Mouse (Mus musculus) liver, adult 2 months (tissue): ENCODE data around the gene Cdk14. TPM values are rescaled to one million over a fixed set of nuclear protein-coding genes. Genes with fewer than 3 reads are reported as not detected.

Experiments
- DNase-seq: peaks from one replicate; pipeline ENCODE4 v3.0.0-alpha.2; 2011; ENCODE audit warnings: low read depth, low spot score; ENCODE audit errors: extremely low read depth
- H3K27ac ChIP-seq: fragments of 200-500 bp; replicated peaks from 2 replicates; pipeline ENCODE4 v1.5.1; 2012; ENCODE audit warnings: low read depth, mild to moderate bottlenecking, control low read depth, inconsistent platforms, low read length; ENCODE audit not compliant: insufficient read depth
- H3K27me3 ChIP-seq: fragments of 200-500 bp; 2 replicates; pipeline ENCODE4 v1.6.1; 2012; ENCODE audit warnings: mild to moderate bottlenecking, moderate library complexity, low read length, inconsistent platforms; ENCODE audit not compliant: control insufficient read depth, insufficient read depth
- H3K36me3 ChIP-seq: fragments of 200-500 bp; 2 replicates; pipeline ENCODE4 v1.6.1; 2012; ENCODE audit warnings: low read length, inconsistent platforms; ENCODE audit not compliant: control insufficient read depth, insufficient read depth
- H3K4me1 ChIP-seq: fragments of 200-500 bp; 2 replicates; pipeline ENCODE4 v1.6.1; 2011; ENCODE audit warnings: low read length; ENCODE audit not compliant: control insufficient read depth, insufficient read depth
- H3K4me3 ChIP-seq: fragments of 200-500 bp; 2 replicates; pipeline ENCODE4 v1.5.1; 2011; ENCODE audit warnings: low read depth, mild to moderate bottlenecking, control low read depth, low read length, moderate library complexity; ENCODE audit not compliant: insufficient read depth
- H3K79me2 ChIP-seq: fragments of 200-500 bp; 2 replicates; pipeline ENCODE4 v1.6.1; 2012; ENCODE audit warnings: inconsistent platforms, mild to moderate bottlenecking, low read length, moderate library complexity; ENCODE audit not compliant: control insufficient read depth, insufficient read depth
- H3K9ac ChIP-seq: fragments of 200-500 bp; 2 replicates; pipeline ENCODE4 v1.6.1; 2012; ENCODE audit warnings: low read depth, mild to moderate bottlenecking, control low read depth, inconsistent platforms, low read length
- CTCF ChIP-seq: fragments of 200-500 bp; IDR thresholded peaks from 2 replicates; pipeline ENCODE4 v1.5.1; 2011; ENCODE audit warnings: low read depth, low read length, control low read depth
- POLR2A ChIP-seq: fragments of 200-500 bp; IDR thresholded peaks from 2 replicates; pipeline ENCODE4 v1.6.1; 2011; ENCODE audit warnings: low read length, control low read depth; ENCODE audit not compliant: insufficient read depth; ENCODE audit errors: extremely low read depth
- WGBS: fragments of 180-500 bp; shearing (Covaris S2); methylation state at CpG from one replicate; pipeline ENCODE4 v1.1.7; 2018; 5-methylcytosine and 5-hydroxymethylcytosine counted together
- polyA plus RNA-seq: library from polyadenylated mRNA; depleted of rRNA; stranded (reverse); fragments of >200 nt; gene quantifications from 2 replicates; pipeline ENCODE4 v1.2.3, GENCODE M21; 2012
- total RNA-seq: library from RNA; depleted of rRNA; stranded (reverse); fragments of >200 nt; gene quantifications from 2 replicates; pipeline ENCODE4 v1.2.3, GENCODE M21; 2014

The Cdk14 gene
- total and polyA plus RNA-seq, 2 experiments, result 0.31 to 2.7 TPM

- no peaks in the 10 kb centered on the region for H3K4me1 ChIP-seq
- no peak overlapping the region for H3K27ac ChIP-seq
- DNase-seq, result no peak
- no peak for TF ChIP-seq CTCF
- H3K4me3 ChIP-seq, result no peak overlapping the region
- no peak overlapping the region for H3K9ac ChIP-seq
- H3K79me2 ChIP-seq, result no peaks in the 10 kb centered on the region
- no peaks in the 10 kb centered on the region for H3K27me3 ChIP-seq
- H3K36me3 ChIP-seq, result no peaks in the 10 kb centered on the region
- WGBS, result 88% methylated on average over 2 of the region's 2 CpGs
Observed at GRCm38 (mm10) chr5:4898241-4898640, 521.9 kb downstream of the Cdk14 start.

DNA sequence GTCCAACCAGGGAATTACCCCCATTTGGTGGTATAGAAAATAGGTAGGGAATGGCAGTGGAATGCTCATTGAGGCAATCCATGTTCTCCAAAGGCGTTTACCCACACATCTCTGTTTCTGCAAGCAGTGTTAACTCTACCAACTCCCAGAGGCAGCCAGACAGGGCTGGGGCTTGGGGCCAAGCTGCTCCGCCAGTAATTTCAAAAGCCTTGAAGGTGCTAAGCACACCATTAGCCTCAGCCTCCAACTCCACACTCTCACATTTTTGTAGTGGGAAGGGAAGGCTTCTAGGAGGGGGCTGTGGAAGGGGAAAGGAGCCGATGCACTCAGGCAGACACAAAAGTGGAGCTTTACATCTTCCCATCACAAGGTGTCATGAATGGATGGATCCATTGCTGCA lies 525.1 kb downstream of the Cdk14 start:
- H3K4me1 ChIP-seq, result no peaks in the 10 kb centered on the region
- no peaks in the 10 kb centered on the region for H3K36me3 ChIP-seq
- 80% methylated on average over 3 of the region's 3 CpGs for WGBS
- no peak overlapping the region for H3K9ac ChIP-seq
- DNase-seq, result no peak
- H3K4me3 ChIP-seq, result no peak overlapping the region
- no peak overlapping the region for H3K27ac ChIP-seq
- no peaks in the 10 kb centered on the region for H3K79me2 ChIP-seq
- no peaks in the 10 kb centered on the region for H3K27me3 ChIP-seq
- TF ChIP-seq CTCF, result no peak
- TF ChIP-seq POLR2A, result no peak

DNA sequence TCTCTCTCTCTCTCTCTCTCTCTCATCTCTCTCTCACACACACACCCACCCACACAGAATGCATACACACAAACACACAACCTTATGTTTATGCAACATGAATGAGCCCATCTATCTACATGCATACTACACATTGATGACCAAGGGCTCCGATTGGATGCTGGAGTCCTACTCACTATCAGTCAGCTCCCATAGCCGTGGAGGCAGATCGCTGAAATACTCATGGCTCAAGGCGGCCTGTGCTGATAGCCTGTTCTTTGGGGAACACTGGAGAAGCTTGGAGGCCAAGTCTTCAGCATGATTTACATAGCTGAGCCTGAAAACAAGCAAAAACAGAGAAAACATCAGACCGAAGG lies 526.3 kb downstream of the Cdk14 start:
- no peaks in the 10 kb centered on the region for H3K4me1 ChIP-seq
- TF ChIP-seq CTCF (no peak), POLR2A (no peak)
- no peak overlapping the region for H3K27ac ChIP-seq
- no peak overlapping the region for H3K4me3 ChIP-seq
- 85% methylated on average over 5 of the region's 5 CpGs for WGBS
- H3K79me2 ChIP-seq, result no peaks in the 10 kb centered on the region
- no peaks in the 10 kb centered on the region for H3K36me3 ChIP-seq
- no peak for DNase-seq
- no peaks in the 10 kb centered on the region; the same call in 1 of the 2 replicates for H3K27me3 ChIP-seq
- H3K9ac ChIP-seq, result no peak overlapping the region

DNA sequence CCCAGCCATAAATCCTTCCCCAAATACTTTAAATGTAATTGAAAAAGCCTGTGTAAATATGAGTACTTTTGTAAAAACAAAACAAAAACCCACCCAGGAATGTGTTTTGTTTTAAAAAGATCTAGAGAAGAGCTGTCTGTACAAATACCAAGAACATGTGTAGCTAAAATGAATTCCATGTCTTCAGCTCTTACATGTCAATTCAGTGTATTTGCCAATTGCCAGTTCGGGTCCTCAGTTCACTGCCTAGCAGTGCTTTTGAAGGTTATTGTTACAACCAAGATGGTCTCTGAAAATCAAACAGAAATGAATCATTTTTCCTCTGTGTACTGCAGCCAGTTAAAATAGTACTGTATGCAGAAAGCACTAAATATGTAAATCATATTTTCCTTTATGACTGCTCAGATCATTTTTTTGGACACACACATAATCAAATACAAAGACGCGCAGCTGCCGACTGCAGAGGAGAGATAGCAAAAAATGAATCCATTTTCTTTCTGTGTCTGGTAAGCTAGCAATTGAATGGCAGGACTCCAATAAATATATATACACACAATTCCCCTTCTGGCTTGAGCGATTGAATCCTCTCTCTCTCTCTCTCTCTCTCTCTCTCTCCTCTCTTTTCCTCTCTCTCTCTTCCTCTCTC lies 526.8 kb downstream of the Cdk14 start:
- no peak for DNase-seq
- no peak overlapping the region for H3K4me3 ChIP-seq
- no peaks in the 10 kb centered on the region for H3K36me3 ChIP-seq
- no peak overlapping the region for H3K9ac ChIP-seq
- WGBS, result 89% methylated on average over 5 of the region's 5 CpGs
- H3K27me3 ChIP-seq, result no peaks in the 10 kb centered on the region; the same call in 1 of the 2 replicates
- no peaks in the 10 kb centered on the region for H3K4me1 ChIP-seq
- TF ChIP-seq POLR2A, result no peak
- no peak for TF ChIP-seq CTCF
- no peaks in the 10 kb centered on the region for H3K79me2 ChIP-seq
- H3K27ac ChIP-seq, result no peak overlapping the region

DNA sequence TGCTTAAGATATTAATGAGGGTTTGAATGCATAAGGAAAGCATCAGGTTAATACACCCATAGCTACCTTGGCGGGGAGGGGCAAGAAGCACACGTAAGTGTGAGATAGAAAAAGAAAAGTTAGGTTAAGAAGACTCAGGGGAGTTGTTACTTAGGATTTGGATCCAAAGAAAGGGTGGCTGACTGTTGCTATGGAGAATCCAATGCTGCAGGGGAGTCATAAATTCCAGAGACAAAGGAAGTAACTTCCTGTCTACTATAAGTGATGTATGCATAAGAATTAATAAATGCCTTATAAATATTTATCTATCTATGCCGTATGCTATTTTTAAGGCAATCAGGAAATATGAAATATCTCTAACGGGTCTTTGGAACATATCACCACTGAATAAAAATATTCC lies 527.4 kb downstream of the Cdk14 start:
- H3K36me3 ChIP-seq, result no peaks in the 10 kb centered on the region
- no peak overlapping the region for H3K9ac ChIP-seq
- no peaks in the 10 kb centered on the region for H3K4me1 ChIP-seq
- no peaks in the 10 kb centered on the region for H3K79me2 ChIP-seq
- TF ChIP-seq CTCF (no peak), POLR2A (no peak)
- H3K27me3 ChIP-seq, result no peaks in the 10 kb centered on the region; the same call in 1 of the 2 replicates
- WGBS, result 83% methylated on average over 4 of the region's 4 CpGs
- no peak overlapping the region for H3K27ac ChIP-seq
- no peak overlapping the region for H3K4me3 ChIP-seq
- no peak for DNase-seq

DNA sequence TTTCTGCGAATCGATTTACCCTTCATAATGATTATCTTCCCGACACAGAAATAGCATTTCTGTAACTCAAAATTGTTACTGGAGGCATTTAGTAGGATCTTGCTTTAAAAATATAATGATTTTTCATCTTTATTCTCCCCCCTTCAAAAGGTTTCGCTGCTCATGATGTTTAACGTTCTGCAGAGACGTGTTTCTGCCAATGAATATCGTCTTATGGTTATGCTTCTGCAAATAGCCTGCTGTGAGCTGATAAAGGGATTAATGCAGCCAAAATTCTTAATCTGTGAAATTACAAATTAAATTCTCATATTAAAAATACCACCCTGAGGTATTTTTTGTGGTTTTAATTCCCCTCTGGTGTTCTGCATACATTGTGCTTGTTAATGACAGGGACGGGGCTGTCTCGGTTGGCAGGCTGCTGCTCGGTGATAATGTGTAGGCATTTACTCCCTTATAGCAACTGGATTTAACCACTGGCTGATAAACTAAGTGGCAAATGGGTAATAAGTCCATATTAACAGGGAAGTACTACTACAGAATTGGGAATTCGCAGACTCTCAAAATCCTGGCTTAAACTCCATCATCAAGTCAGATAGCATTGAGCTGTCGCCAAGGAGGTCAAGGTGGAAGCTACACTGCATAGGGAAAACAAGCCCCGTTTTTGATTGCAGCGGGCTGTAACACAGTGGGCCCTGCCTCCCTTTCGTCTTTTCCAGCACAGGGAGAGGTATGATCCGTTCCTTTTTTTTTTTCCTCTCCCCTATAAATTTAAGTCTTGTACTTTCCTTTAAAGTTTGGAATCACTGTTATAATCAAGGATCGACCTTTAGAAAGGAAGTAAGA lies 528.0 kb downstream of the Cdk14 start:
- TF ChIP-seq CTCF, result no peak
- TF ChIP-seq POLR2A, result no peak
- WGBS, result 90% methylated on average over 17 of the region's 17 CpGs

More for the DNA sequence above, 528.0 kb downstream of the Cdk14 start:
- no peaks in the 10 kb centered on the region; the same call in 1 of the 2 replicates for H3K27me3 ChIP-seq
- no peaks in the 10 kb centered on the region for H3K79me2 ChIP-seq
- H3K4me1 ChIP-seq, result no peaks in the 10 kb centered on the region
- DNase-seq, result no peak
- H3K27ac ChIP-seq, result no peak overlapping the region
- H3K4me3 ChIP-seq, result no peak overlapping the region
- no peak overlapping the region for H3K9ac ChIP-seq
- H3K36me3 ChIP-seq, result no peaks in the 10 kb centered on the region
